Mouse (Mus musculus): Measurements from ENCODE around the gene Stt3b. TPM values are rescaled to one million over a fixed set of nuclear protein-coding genes. Genes with fewer than 3 reads are reported as not detected.

The Stt3b gene
- polyA plus RNA-seq, 1 experiment from 2014 or later, result 134 TPM

DNA sequence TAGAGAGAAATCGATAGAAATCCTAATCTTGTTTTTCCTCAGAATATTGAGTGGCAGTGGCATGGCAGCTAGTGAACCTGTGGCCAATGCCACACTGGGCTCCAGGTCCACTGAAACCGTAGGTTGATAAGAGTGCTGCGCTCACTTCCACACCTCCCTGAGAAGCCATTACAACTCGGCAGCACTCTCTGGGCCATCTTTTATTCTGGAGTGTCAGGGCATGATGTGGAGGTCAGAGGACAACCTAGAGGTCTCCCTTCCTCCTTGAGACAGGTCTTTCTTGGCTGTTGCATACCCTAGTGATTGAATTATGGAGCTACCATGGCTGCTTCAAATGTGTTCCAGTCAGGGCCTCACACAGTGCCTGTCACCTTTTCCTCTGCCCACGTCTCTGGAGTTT lies 48.3 kb downstream of the Stt3b start:
- ATAC-seq, result no peak

DNA sequence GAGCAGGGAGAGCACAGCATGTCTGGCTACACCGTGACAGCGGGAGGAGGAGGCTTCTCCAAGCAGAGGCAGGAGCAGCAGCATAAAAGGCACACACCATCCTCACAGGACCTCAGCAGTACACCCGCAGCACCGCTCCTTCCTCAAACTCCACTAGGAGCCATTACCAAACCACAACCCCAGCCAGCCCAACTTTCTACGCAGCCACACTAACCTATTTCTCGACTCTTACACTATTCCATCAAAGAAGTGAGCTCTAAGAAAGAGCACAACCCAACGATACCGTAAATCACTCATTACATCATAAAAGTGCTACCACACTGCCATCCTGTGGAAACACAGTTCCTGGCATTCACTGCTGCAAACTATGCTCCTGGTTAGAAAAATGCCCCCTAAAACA lies 48.8 kb downstream of the Stt3b start:
- ATAC-seq (no peak), DNase-seq (ENCODE audit: low read depth, low spot score) (no peak)
- ChIA-PET CTCF (interaction anchor here (1.4 kb wide), 1 partner anchor 21 kb away, joined by 5 read pairs; no protein-coding TSS in a partner anchor), POLR2A (no interaction called here)
- no peaks in the 10 kb centered on the region for H3K27me3 ChIP-seq
- in situ Hi-C loops (cut with MboI; ENCODE audit: low pct_unique_long_range_greater_than_20kb), result no loop called here
- peak; percentile 56 for TF ChIP-seq CTCF (IDR thresholded peaks at IDR 0.05)

More for the DNA sequence above, 48.3 kb downstream of the Stt3b start:
- POLR2A ChIA-PET, result no interaction called here
- TF ChIP-seq CTCF (IDR thresholded peaks at IDR 0.05), result no peak
- no peaks in the 10 kb centered on the region for H3K27me3 ChIP-seq
- CTCF ChIA-PET, result interaction anchor here (1.4 kb wide), 1 partner anchor 21 kb away, joined by 5 read pairs; no protein-coding TSS in a partner anchor
- no peak for DNase-seq (ENCODE audit: low read depth, low spot score)
- in situ Hi-C loops (cut with MboI; ENCODE audit: low pct_unique_long_range_greater_than_20kb), result no loop called here

DNA sequence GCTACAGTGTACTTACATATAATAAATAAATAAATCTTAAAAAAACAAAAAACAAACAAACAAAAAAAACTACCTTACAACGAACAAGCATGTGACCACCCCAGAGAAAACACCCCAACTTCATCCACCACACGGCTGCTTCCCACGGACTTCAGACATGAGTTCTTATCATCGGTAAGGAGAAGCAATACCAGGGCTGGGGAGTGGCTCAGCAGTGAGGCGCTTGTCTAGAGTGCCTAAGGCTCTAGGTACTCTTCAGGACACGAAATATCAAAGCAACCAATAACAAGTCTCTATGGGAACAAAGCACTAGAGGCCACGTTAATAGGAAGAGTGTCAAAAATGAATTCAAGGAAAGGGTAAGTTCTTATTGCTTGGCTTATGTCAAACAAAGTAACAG lies 49.8 kb downstream of the Stt3b start:
- in situ Hi-C loops (cut with MboI; ENCODE audit: low pct_unique_long_range_greater_than_20kb), result no loop called here
- ATAC-seq (no peak), DNase-seq (ENCODE audit: low read depth, low spot score) (no peak)
- TF ChIP-seq CTCF (IDR thresholded peaks at IDR 0.05), result no peak
- ChIA-PET POLR2A (no interaction called here), CTCF (no interaction called here)
- H3K27me3 ChIP-seq, result no peaks in the 10 kb centered on the region

DNA sequence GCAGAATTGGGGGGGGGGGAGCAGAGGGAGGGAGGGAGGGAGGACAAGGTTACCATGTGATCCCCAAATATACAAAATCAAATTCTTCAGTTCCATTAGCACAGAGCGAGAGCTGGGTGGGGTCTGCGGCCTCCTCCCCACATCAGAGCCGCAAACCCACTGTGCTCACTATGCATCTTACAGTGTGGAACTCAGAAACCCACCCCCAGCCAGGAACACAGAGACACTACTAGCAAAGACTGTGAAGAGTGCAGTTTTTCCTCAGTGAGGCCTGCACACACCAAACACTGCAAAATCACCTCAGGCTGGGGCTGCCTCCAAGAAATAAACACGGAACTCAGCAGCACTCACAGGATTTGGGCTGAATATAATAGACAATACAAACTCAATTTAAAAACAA lies 50.4 kb downstream of the Stt3b start:
- H3K27me3 ChIP-seq, result no peaks in the 10 kb centered on the region
- in situ Hi-C loops (cut with MboI; ENCODE audit: low pct_unique_long_range_greater_than_20kb), result no loop called here
- no peak for TF ChIP-seq CTCF (IDR thresholded peaks at IDR 0.05)
- ChIA-PET CTCF (interaction anchor here (1.2 kb wide), 1 partner anchor 19 kb away, joined by 3 read pairs; no protein-coding TSS in a partner anchor), POLR2A (no interaction called here)
- DNase-seq (ENCODE audit: low read depth, low spot score) (no peak), ATAC-seq (no peak)

DNA sequence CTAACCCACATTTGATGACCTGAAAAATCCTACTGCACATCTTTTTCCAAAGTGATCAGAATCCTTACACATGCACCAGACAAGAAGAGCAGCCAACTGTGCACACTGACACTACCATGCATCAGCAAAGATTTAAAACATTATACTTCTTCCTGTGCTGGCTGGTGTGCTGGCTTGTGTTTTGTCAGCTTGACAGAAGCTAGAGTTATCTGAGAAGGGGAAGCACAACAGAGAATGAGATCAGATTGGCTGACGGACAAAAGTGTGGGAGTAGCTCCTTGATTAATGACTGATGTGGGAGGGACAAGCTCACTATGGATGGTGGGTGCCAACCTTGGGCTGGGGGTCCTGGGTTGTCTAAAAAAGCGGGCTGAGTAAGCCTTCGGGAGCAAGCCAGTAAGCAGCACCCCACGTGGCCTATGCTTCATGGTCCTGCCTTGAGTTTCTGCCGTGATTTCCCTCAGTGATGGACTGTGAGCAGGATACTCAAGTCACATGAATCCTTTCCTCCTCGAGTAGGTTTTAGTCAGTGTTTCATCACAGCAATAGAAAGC lies 52.4 kb downstream of the Stt3b start:
- no peak for TF ChIP-seq CTCF (IDR thresholded peaks at IDR 0.05)
- in situ Hi-C loops (cut with MboI; ENCODE audit: low pct_unique_long_range_greater_than_20kb), result no loop called here
- H3K27me3 ChIP-seq, result no peaks in the 10 kb centered on the region
- DNase-seq (ENCODE audit: low read depth, low spot score) (no peak), ATAC-seq (no peak)
- ChIA-PET POLR2A (interaction anchor here (1.1 kb wide), 1 partner anchor 12 kb away, joined by 3 read pairs; no protein-coding TSS in a partner anchor), CTCF (interaction anchor here (1.0 kb wide), 1 partner anchor 33 kb away, joined by 3 read pairs; no protein-coding TSS in a partner anchor)

DNA sequence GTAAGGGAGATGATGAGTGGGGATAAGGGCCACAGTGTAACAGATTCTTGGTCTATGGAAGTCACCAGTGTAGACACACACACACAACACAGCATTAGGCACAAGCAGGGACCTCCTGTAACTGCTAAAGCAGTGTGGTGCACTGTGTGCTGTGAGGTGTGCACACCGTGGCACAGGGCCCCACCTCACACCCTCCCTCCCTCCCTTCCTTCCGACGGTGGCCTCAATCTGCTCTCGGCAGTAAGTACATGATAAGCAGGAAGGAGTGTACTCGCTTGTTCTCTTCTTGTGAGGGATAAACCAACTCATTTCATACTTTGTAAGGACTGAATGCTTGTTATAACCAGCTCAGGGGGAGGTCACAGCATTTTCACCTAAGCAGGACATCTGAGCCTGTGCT lies 61.1 kb downstream of the Stt3b start:
- TF ChIP-seq CTCF (IDR thresholded peaks at IDR 0.05), result no peak
- DNase-seq (ENCODE audit: low read depth, low spot score) (no peak), ATAC-seq (no peak)
- H3K27me3 ChIP-seq, result no peaks in the 10 kb centered on the region
- CTCF ChIA-PET, result no interaction called here
- POLR2A ChIA-PET, result no interaction called here
- in situ Hi-C loops (cut with MboI; ENCODE audit: low pct_unique_long_range_greater_than_20kb), result no loop called here

DNA sequence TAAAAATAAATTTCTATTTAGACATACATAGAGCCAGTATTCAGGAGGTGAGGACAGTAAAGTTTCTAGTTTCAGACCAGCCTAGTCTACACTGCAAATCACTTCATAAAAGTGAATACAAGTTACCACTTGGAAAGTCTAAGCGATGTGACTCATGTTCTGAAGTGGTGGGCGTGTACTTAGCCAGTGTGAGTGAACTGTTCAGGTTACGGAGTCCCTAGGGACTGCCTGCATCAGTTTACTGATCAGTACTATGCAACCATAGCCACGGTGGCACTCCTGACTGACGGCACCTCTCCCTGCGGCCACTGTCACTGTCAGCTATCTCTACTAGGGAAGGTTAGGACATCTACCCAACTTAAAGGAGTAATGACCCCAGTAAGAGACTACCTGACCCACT lies 65.1 kb downstream of the Stt3b start:
- H3K27me3 ChIP-seq, result no peaks in the 10 kb centered on the region
- DNase-seq (ENCODE audit: low read depth, low spot score) (no peak), ATAC-seq (peak; percentile 38)
- in situ Hi-C loops (cut with MboI; ENCODE audit: low pct_unique_long_range_greater_than_20kb), result no loop called here
- POLR2A ChIA-PET, result interaction anchor here (1.2 kb wide), 1 partner anchor 12 kb away, joined by 3 read pairs; no protein-coding TSS in a partner anchor
- CTCF ChIA-PET, result no interaction called here
- no peak for TF ChIP-seq CTCF (IDR thresholded peaks at IDR 0.05)

DNA sequence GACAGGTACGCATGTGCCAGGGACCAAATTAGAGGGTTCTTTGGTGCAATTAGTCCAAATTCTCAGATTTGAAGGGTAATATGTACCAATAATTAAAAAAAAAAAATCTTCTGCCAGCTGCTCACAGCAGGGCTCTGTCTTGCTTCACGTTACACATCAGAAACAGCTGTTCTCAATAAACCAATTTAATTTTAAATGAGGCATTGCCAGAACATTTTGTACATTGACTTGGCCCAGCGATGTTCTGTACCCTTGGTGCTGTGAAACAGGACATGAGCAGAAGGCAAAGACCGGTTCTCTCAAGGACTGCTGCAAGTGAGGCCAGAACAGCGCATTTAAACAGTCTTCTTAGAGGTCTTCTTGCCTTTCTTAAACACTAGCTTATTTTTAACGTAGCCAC lies 66.6 kb downstream of the Stt3b start:
- DNase-seq (ENCODE audit: low read depth, low spot score) (no peak), ATAC-seq (no peak)
- in situ Hi-C loops (cut with MboI; ENCODE audit: low pct_unique_long_range_greater_than_20kb), result no loop called here
- no peaks in the 10 kb centered on the region for H3K27me3 ChIP-seq
- no peak for TF ChIP-seq CTCF (IDR thresholded peaks at IDR 0.05)
- ChIA-PET POLR2A (no interaction called here), CTCF (no interaction called here)

DNA sequence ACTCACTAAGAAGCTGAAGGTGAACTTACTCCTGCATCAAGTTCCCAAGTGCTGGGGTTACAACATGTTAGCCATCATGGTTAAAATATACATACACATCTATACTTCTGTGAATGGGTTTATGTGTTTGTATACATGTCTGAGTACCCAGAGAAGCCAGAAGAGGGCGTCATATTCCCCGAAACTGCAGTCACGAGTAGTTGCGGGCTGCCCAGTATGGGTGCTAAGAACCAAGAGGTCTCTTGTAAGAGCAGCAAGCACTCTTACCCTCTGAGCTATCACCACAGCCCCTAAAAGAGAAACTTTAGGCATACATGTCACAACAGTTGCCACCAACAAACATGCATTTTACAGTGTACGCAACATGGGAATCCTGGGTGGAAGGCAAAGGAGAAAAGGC lies 70.4 kb downstream of the Stt3b start:
- ChIA-PET POLR2A (no interaction called here), CTCF (interaction anchor here (2.0 kb wide), 1 partner anchor 22 kb away, joined by 5 read pairs; no protein-coding TSS in a partner anchor)
- DNase-seq (ENCODE audit: low read depth, low spot score), result no peak
- H3K27me3 ChIP-seq, result no peaks in the 10 kb centered on the region
- no peak for ATAC-seq
- no peak for TF ChIP-seq CTCF (IDR thresholded peaks at IDR 0.05)
- in situ Hi-C loops (cut with MboI; ENCODE audit: low pct_unique_long_range_greater_than_20kb), result no loop called here

DNA sequence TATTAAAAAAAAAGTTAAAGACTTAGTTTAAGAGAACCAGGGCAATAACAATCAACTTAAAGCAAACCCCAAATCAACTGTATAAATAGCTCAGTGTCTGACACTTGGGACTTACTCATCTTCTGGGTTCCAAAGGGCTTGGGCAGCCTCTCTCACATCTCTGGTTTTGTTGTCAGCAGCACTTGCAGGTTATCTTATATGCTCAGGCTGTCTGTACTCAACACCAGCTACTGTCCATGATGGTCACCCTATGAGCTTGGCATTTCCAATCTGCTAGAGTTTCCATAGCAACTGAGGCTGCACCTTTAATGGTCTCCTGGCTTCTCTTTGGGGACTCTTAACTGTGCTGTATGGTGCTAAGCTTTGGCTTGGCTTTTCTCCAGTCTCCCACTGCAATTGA lies 72.3 kb downstream of the Stt3b start:
- H3K27me3 ChIP-seq, result no peaks in the 10 kb centered on the region
- in situ Hi-C loops (cut with MboI; ENCODE audit: low pct_unique_long_range_greater_than_20kb), result no loop called here
- ATAC-seq (no peak), DNase-seq (ENCODE audit: low read depth, low spot score) (no peak)
- ChIA-PET POLR2A (no interaction called here), CTCF (interaction anchor here (1.3 kb wide), 1 partner anchor 74 kb away, joined by 4 read pairs; no protein-coding TSS in a partner anchor)
- TF ChIP-seq CTCF (IDR thresholded peaks at IDR 0.05), result no peak

DNA sequence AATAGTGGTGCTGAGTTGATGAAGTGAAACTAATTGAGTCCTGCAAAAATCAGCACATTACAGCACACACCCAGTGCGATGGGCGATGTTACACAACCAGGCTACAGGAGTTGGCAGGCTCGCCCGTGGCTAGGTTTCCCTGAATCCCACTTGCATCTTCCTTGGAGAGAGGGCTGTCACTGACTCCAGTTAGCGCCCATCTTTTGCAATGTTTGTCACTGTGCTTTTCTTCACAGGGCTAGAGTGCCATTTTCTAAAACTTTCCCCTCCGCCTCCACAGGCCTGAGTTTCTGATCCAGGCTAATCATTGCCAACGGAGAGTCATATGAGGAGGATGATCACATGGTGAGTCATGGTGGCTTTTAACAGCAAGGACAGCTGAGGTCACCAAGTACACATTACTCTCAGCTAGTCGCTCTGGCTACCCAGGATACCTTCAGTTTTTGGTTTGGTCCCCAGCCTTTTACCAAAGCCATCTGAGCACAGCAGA lies 73.8 kb downstream of the Stt3b start:
- peak; percentile 81 for DNase-seq (ENCODE audit: low read depth, low spot score)
- ChIA-PET CTCF (no interaction called here), POLR2A (no interaction called here)
- in situ Hi-C loops (cut with MboI; ENCODE audit: low pct_unique_long_range_greater_than_20kb), result no loop called here
- ATAC-seq, result peak; percentile 84
- no peaks in the 10 kb centered on the region for H3K27me3 ChIP-seq
- no peak for TF ChIP-seq CTCF (IDR thresholded peaks at IDR 0.05)

DNA sequence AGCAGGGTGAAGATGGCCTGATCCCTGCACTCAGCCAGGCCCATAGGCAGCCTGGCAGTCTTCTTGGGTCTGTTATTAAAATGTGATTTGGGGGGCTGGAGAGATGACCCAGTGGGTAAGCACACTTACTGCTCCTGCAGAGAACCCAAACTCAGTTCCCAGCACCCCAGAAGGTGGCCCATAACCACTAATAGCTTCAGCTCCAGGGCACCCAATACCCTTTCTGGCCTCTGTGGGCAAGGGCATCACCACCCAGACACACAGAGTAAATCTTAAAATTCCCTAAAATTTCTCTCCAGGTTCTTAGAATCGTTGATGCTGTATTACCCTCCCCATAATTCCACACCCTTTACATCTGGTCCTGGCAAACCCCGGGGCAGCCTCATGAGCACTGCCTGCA lies 75.7 kb downstream of the Stt3b start:
- CTCF ChIA-PET, result no interaction called here
- POLR2A ChIA-PET, result no interaction called here

More for the DNA sequence above, 75.7 kb downstream of the Stt3b start:
- no peak for DNase-seq (ENCODE audit: low read depth, low spot score)
- no peak for TF ChIP-seq CTCF (IDR thresholded peaks at IDR 0.05)
- in situ Hi-C loops (cut with MboI; ENCODE audit: low pct_unique_long_range_greater_than_20kb), result no loop called here
- H3K27me3 ChIP-seq, result no peaks in the 10 kb centered on the region
- ATAC-seq, result no peak

All from Patski (cell line).